ENCODE assay signal across 29 mouse cellular contexts in the genomic region with DNA sequence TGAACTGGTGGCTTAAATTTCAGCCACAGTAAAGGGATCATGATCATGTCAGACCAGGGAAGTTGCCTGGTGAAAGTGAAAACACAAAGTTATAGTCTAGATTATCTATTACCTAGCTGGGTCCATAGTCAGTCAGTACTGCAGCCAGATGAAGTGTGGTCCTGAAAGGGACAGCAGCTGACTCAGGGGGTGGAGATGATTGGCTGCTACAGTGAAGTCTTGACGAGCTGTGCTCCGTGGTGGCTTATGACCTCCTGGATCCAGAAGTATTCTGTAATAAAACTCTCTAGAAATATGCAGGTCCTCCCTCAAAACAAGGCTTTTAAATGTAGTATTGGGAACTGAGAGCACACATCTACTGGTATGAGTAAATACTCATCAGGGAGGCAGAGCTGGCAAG. TPM values are rescaled to one million over a fixed set of nuclear protein-coding genes. Genes with fewer than 3 reads are reported as not detected.
DNase-seq lines count a peak whose midpoint lies in the region; ATAC-seq lines count a peak whose summit lies in the region.
"Had no signal": no experiment of that assay in that cellular context is flagged by ENCODE, and none has a peak within 500 bp of the region (broad histone marks: within the 10 kb centered on the region; RNA-seq: fewer than 3 reads in every experiment).

No protein-coding gene starts in this region.

- no peaks in the 10 kb centered on the region for H3K36me3 ChIP-seq in embryonic facial prominence, embryonic 11.5 days (replicated peaks; ENCODE audit: control insufficient read depth, insufficient read depth, low read depth, low read length)
- H3K36me3 ChIP-seq: embryonic facial prominence, embryonic 12.5 days; heart, embryonic 13.5 days; kidney, embryonic 15.5 days; limb, embryonic 12.5 days; liver, embryonic 15.5 days; lung, embryonic 15.5 days; neural tube, embryonic 13.5 days; stomach, embryonic 15.5 days had no signal

- no peak for ATAC-seq in embryonic facial prominence, embryonic 11.5 days (replicated peaks; ENCODE audit: insufficient number of reproducible peaks, low FRiP score, low TSS enrichment, low read depth)
- ATAC-seq: forebrain, embryonic 14.5 days; intestine, postnatal 0 days; midbrain, embryonic 16.5 days had no signal

- 0 out of 2 replicates have a peak, but pooled peaks cover 4% of the 10 kb centered on the region for H3K27me3 ChIP-seq in embryonic facial prominence, embryonic 11.5 days (ENCODE audit: control insufficient read depth, insufficient read depth, low read length)

- peak; percentile 7 for DNase-seq in kidney, postnatal 10 days
- DNase-seq in kidney, adult 9 months, result no peak
- peak; percentile 0 for DNase-seq in thymus, postnatal 0 days (ENCODE audit: low spot score)
- no peak for DNase-seq in thymus, adult 18-20 months
- DNase-seq in embryonic facial prominence, embryonic 11.5 days (ENCODE audit: low spot score), result peak; percentile 22
- DNase-seq in right cerebral cortex, adult 2 months (ENCODE audit: low spot score in 2 of 2), result no peak
- no peak for DNase-seq in spleen, postnatal 10 days (ENCODE audit: low spot score in 2 of 2)
- DNase-seq: adrenal gland, adult 8-10 months; B cell, adult 2 months; cerebellum, adult 11 months; cerebellum, adult 9-11 months; gastrocnemius, postnatal 25 days; heart, postnatal 10 days; layer of hippocampus, adult 9-11 months; thymus, postnatal 25 days had no signal

- H3K4me2 ChIP-seq in embryonic facial prominence, embryonic 11.5 days (ENCODE audit: low read depth, low read length), result no peak overlapping the region
- H3K4me2 ChIP-seq: embryonic facial prominence, embryonic 12.5 days; heart, embryonic 13.5 days; hindbrain, embryonic 14.5 days; kidney, embryonic 15.5 days; limb, embryonic 12.5 days; liver, embryonic 15.5 days; lung, embryonic 15.5 days; midbrain, embryonic 11.5 days; neural tube, embryonic 13.5 days; stomach, embryonic 15.5 days had no signal

- no peaks in the 10 kb centered on the region for H3K4me1 ChIP-seq in embryonic facial prominence, embryonic 11.5 days (ENCODE audit: control insufficient read depth, insufficient read depth, low read length)
- H3K4me1 ChIP-seq: embryonic facial prominence, embryonic 12.5 days; lung, embryonic 15.5 days had no signal

- H3K27ac ChIP-seq in embryonic facial prominence, embryonic 11.5 days (replicated peaks; ENCODE audit: low read depth, low read length), result no peak overlapping the region
- H3K27ac ChIP-seq: embryonic facial prominence, embryonic 12.5 days; heart, embryonic 13.5 days; hindbrain, embryonic 14.5 days; kidney, embryonic 15.5 days; limb, embryonic 12.5 days; liver, embryonic 15.5 days; lung, embryonic 15.5 days; macrophage; neural tube, embryonic 13.5 days; stomach, embryonic 15.5 days had no signal

- no peak overlapping the region for H3K9ac ChIP-seq in embryonic facial prominence, embryonic 11.5 days (replicated peaks; ENCODE audit: low read length)
- H3K9ac ChIP-seq: embryonic facial prominence, embryonic 12.5 days; heart, embryonic 13.5 days; hindbrain, embryonic 14.5 days; kidney, embryonic 15.5 days; limb, embryonic 12.5 days; liver, embryonic 15.5 days; lung, embryonic 15.5 days; neural tube, embryonic 13.5 days; stomach, embryonic 15.5 days had no signal

- H3K9me3 ChIP-seq in embryonic facial prominence, embryonic 11.5 days (replicated peaks; ENCODE audit: control insufficient read depth, low read length), result no peaks in the 10 kb centered on the region
- H3K9me3 ChIP-seq: embryonic facial prominence, embryonic 12.5 days; heart, embryonic 13.5 days; kidney, embryonic 15.5 days; limb, embryonic 12.5 days; liver, embryonic 15.5 days; lung, embryonic 15.5 days; neural tube, embryonic 13.5 days; stomach, embryonic 15.5 days had no signal

- 15% methylated on average over 2 of the region's 2 CpGs for WGBS in embryonic facial prominence, embryonic 11.5 days

- no peak overlapping the region for H3K4me3 ChIP-seq in embryonic facial prominence, embryonic 11.5 days (ENCODE audit: low read depth, low read length)
- H3K4me3 ChIP-seq: embryonic facial prominence, embryonic 12.5 days; heart, embryonic 13.5 days; kidney, embryonic 15.5 days; limb, embryonic 12.5 days; liver, embryonic 15.5 days; lung, embryonic 15.5 days; neural tube, embryonic 13.5 days; stomach, embryonic 15.5 days had no signal

RNA-seq across cellular contexts. Expression of gene Ric3, which starts 3.8 kb away (rescaled TPM):
- 0.40 and 0.48 TPM in 2 replicates for polyA plus RNA-seq in thymus, postnatal 0 days (2015; fragmentation: Nextera tagmentation; extraction: Ambion mirVana)
- 6.0 and 7.4 TPM in 2 replicates for polyA plus RNA-seq in embryonic facial prominence, embryonic 11.5 days (2014; fragmentation: Nextera tagmentation; extraction: Ambion mirVana)

Comparison
In these comparisons a context has a peak if more than half of its experiments do, and no peak if none do; other contexts are left out.
1. DNase-seq: peak in kidney, postnatal 10 days (single experiment), thymus, postnatal 0 days (single experiment) and embryonic facial prominence, embryonic 11.5 days (single experiment); none in kidney, adult 9 months (single experiment), thymus, adult 18-20 months (0 of 2), right cerebral cortex, adult 2 months (0 of 2) and spleen, postnatal 10 days (0 of 2).